Comparison of ENCODE assay signal across 9 mouse cellular contexts in genomic region chr13:55715908-55716510, GRCm38 (mm10). TPM values are rescaled to one million over a fixed set of nuclear protein-coding genes. Genes with fewer than 3 reads are reported as not detected.
DNase-seq lines count a peak whose midpoint lies in the region; ATAC-seq and TF ChIP-seq lines count a peak whose summit lies in the region.
"Had no signal": no experiment of that assay in that cellular context is flagged by ENCODE, and none has a peak within 500 bp of the region (broad histone marks: within the 10 kb centered on the region; RNA-seq: fewer than 3 reads in every experiment).

No protein-coding gene starts in this region.

- H3K36me3 ChIP-seq in liver, adult 2 months (ENCODE audit: control insufficient read depth, insufficient read depth, low read length), result 0 out of 2 replicates have a peak, but pooled peaks cover 1% of the 10 kb centered on the region
- peaks cover 9% of the 10 kb centered on the region for H3K36me3 ChIP-seq in liver, postnatal 0 days (replicated peaks; ENCODE audit: insufficient read depth, low read length)
- H3K36me3 ChIP-seq in embryonic facial prominence, embryonic 10.5 days (replicated peaks), result peaks cover 40% of the 10 kb centered on the region
- peaks cover 30% of the 10 kb centered on the region for H3K36me3 ChIP-seq in hindbrain, embryonic 14.5 days (replicated peaks; ENCODE audit: control insufficient read depth, insufficient read depth)
- peaks cover 6% of the 10 kb centered on the region; the same call in 1 of the 2 replicates for H3K36me3 ChIP-seq in neural tube, embryonic 14.5 days (ENCODE audit: control insufficient read depth, insufficient read depth, low read length)

- ATAC-seq in liver, postnatal 0 days, result no peak
- ATAC-seq in hindbrain, embryonic 14.5 days (ENCODE audit: low FRiP score), result no peak
- ATAC-seq in neural tube, embryonic 14.5 days (ENCODE audit: low read depth), result no peak

- TF ChIP-seq EP300 in liver, postnatal 0 days (IDR thresholded peaks at IDR 0.05; ENCODE audit: low read depth), result no peak

- peaks cover 26% of the 10 kb centered on the region; the same call in 1 of the 2 replicates for H3K79me2 ChIP-seq in liver, adult 2 months (ENCODE audit: control insufficient read depth, insufficient read depth, low read length)

- WGBS in liver, adult 2 months, result 56% methylated on average over 7 of the region's 7 CpGs
- WGBS in liver, postnatal 0 days (ENCODE audit: insufficient replicate concordance), result 74% methylated on average over 7 of the region's 7 CpGs
- 87% methylated on average over 7 of the region's 7 CpGs for WGBS in embryonic facial prominence, embryonic 10.5 days
- WGBS in hindbrain, embryonic 14.5 days, result 83% methylated on average over 7 of the region's 7 CpGs
- 84% methylated on average over 7 of the region's 7 CpGs for WGBS in neural tube, embryonic 14.5 days

- no peak for TF ChIP-seq POLR2A in liver, adult 2 months (IDR thresholded peaks at IDR 0.05; ENCODE audit: extremely low read depth, insufficient read depth, low read length)

- peak; percentile 67 for DNase-seq in liver, adult 2 months (ENCODE audit: extremely low read depth, low read depth, low spot score)
- DNase-seq in liver, postnatal 0 days, result no peak
- DNase-seq in embryonic facial prominence, embryonic 10.5 days (ENCODE audit: low spot score), result no peak
- DNase-seq in hindbrain, embryonic 14.5 days (ENCODE audit: low spot score), result no peak
- no peak for DNase-seq in cerebellum, postnatal 4 days (ENCODE audit: low spot score in 2 of 2)
- DNase-seq in cerebellum, adult 18-20 months, result no peak
- DNase-seq in urinary bladder, postnatal 25 days (ENCODE audit: low spot score), result no peak
- DNase-seq: lung, adult 2 months had no signal

- H3K27ac ChIP-seq in liver, adult 2 months (replicated peaks; ENCODE audit: insufficient read depth, low read depth, low read length), result peak overlapping the region; percentile 7; the same call in 1 of the 2 replicates
- H3K27ac ChIP-seq in liver, postnatal 0 days (ENCODE audit: low read depth), result no peak overlapping the region
- no peak overlapping the region for H3K27ac ChIP-seq in embryonic facial prominence, embryonic 10.5 days (replicated peaks)
- H3K27ac ChIP-seq in hindbrain, embryonic 14.5 days, result no peak overlapping the region
- H3K27ac ChIP-seq in neural tube, embryonic 14.5 days (ENCODE audit: low read depth, low read length), result no peak overlapping the region; the same call in 1 of the 2 replicates

- H3K4me1 ChIP-seq in liver, adult 2 months (ENCODE audit: control insufficient read depth, insufficient read depth, low read length), result peaks cover 13% of the 10 kb centered on the region
- peaks cover 10% of the 10 kb centered on the region; the same call in 1 of the 2 replicates for H3K4me1 ChIP-seq in liver, postnatal 0 days (ENCODE audit: insufficient read depth)
- peaks cover 10% of the 10 kb centered on the region for H3K4me1 ChIP-seq in embryonic facial prominence, embryonic 10.5 days
- peaks cover 15% of the 10 kb centered on the region; the same call in 1 of the 2 replicates for H3K4me1 ChIP-seq in hindbrain, embryonic 14.5 days (replicated peaks; ENCODE audit: control insufficient read depth, insufficient read depth, low read length)
- 0 out of 2 replicates have a peak, but pooled peaks cover 11% of the 10 kb centered on the region for H3K4me1 ChIP-seq in neural tube, embryonic 14.5 days (ENCODE audit: control insufficient read depth, insufficient read depth, low read length)

- H3K9ac ChIP-seq in liver, adult 2 months (ENCODE audit: low read depth, low read length), result no peak overlapping the region
- H3K9ac ChIP-seq in liver, postnatal 0 days (replicated peaks), result no peak overlapping the region; the same call in 1 of the 2 replicates
- H3K9ac ChIP-seq in hindbrain, embryonic 14.5 days, result peak overlapping the region; percentile 93
- peak overlapping the region; percentile 89; the same call in 1 of the 2 replicates for H3K9ac ChIP-seq in neural tube, embryonic 14.5 days (replicated peaks; ENCODE audit: low read depth, low read length)

- no peak overlapping the region for H3K4me2 ChIP-seq in liver, postnatal 0 days (ENCODE audit: low read depth, low read length)
- H3K4me2 ChIP-seq in hindbrain, embryonic 14.5 days (replicated peaks), result peak overlapping the region; percentile 51
- peak overlapping the region; percentile 68 for H3K4me2 ChIP-seq in neural tube, embryonic 14.5 days (ENCODE audit: low read depth, low read length)

- no peak for TF ChIP-seq CTCF in liver, adult 2 months (IDR thresholded peaks at IDR 0.05; ENCODE audit: low read depth, low read length)
- no peak for TF ChIP-seq CTCF in liver, postnatal 0 days (IDR thresholded peaks at IDR 0.05; ENCODE audit: low read depth)

- no peak overlapping the region for H3K4me3 ChIP-seq in liver, adult 2 months (ENCODE audit: insufficient read depth, low read depth, low read length)
- no peak overlapping the region for H3K4me3 ChIP-seq in liver, postnatal 0 days (ENCODE audit: low read depth, low read length)
- H3K4me3 ChIP-seq in embryonic facial prominence, embryonic 10.5 days, result 0 out of 2 replicates have a peak overlapping the region, but pooled peaks have one; percentile 93
- H3K4me3 ChIP-seq in hindbrain, embryonic 14.5 days (replicated peaks; ENCODE audit: low read length), result peak overlapping the region; percentile 76
- no peak overlapping the region for H3K4me3 ChIP-seq in neural tube, embryonic 14.5 days (ENCODE audit: low read depth, low read length)

- no peaks in the 10 kb centered on the region for H3K27me3 ChIP-seq in liver, adult 2 months (ENCODE audit: control insufficient read depth, insufficient read depth, low read length)
- no peaks in the 10 kb centered on the region for H3K27me3 ChIP-seq in liver, postnatal 0 days (ENCODE audit: insufficient read depth, low read length)
- no peaks in the 10 kb centered on the region for H3K27me3 ChIP-seq in embryonic facial prominence, embryonic 10.5 days (replicated peaks; ENCODE audit: low read depth, poor library complexity, severe bottlenecking)
- H3K27me3 ChIP-seq in hindbrain, embryonic 14.5 days (ENCODE audit: control insufficient read depth, insufficient read depth, low read length), result no peaks in the 10 kb centered on the region
- H3K27me3 ChIP-seq in neural tube, embryonic 14.5 days (ENCODE audit: control insufficient read depth, insufficient read depth, low read length), result no peaks in the 10 kb centered on the region

- H3K9me3 ChIP-seq in liver, postnatal 0 days (ENCODE audit: low read length), result no peaks in the 10 kb centered on the region
- H3K9me3 ChIP-seq in embryonic facial prominence, embryonic 10.5 days, result no peaks in the 10 kb centered on the region
- H3K9me3 ChIP-seq in hindbrain, embryonic 14.5 days (ENCODE audit: control insufficient read depth, low read length), result no peaks in the 10 kb centered on the region
- no peaks in the 10 kb centered on the region for H3K9me3 ChIP-seq in neural tube, embryonic 14.5 days (ENCODE audit: control insufficient read depth, low read length)

RNA-seq across cellular contexts. Expression of gene Txndc15, which starts 1.6 kb away (rescaled TPM):
- 99.1 and 101 TPM in 2 replicates for total RNA-seq in liver, adult 2 months (2014; rRNA removed)
- polyA plus RNA-seq in liver, adult 2 months (2012; rRNA removed), result 74.1 and 77.6 TPM in 2 replicates
- 42.3 and 44.9 TPM in 2 replicates for polyA plus RNA-seq in liver, postnatal 0 days (2015; fragmentation: Nextera tagmentation; extraction: Ambion mirVana)
- polyA plus RNA-seq in embryonic facial prominence, embryonic 10.5 days (2016; fragmentation: Nextera tagmentation; extraction: Ambion mirVana), result 65.1 and 68.0 TPM in 2 replicates
- polyA plus RNA-seq in hindbrain, embryonic 14.5 days (2014; fragmentation: Nextera tagmentation; extraction: Ambion mirVana), result 144 and 145 TPM in 2 replicates
- polyA plus RNA-seq in neural tube, embryonic 14.5 days (2014; fragmentation: Nextera tagmentation; extraction: Ambion mirVana), result 150 and 156 TPM in 2 replicates

RNA-seq across cellular contexts. Expression of gene Pcbd2, which starts 11.2 kb away (rescaled TPM):
- 36.0 and 40.7 TPM in 2 replicates for total RNA-seq in liver, adult 2 months (2014; rRNA removed)
- 32.7 and 44.9 TPM in 2 replicates for polyA plus RNA-seq in liver, adult 2 months (2012; rRNA removed)
- 49.2 and 52.7 TPM in 2 replicates for polyA plus RNA-seq in liver, postnatal 0 days (2015; fragmentation: Nextera tagmentation; extraction: Ambion mirVana)
- 36.3 and 43.7 TPM in 2 replicates for polyA plus RNA-seq in embryonic facial prominence, embryonic 10.5 days (2016; fragmentation: Nextera tagmentation; extraction: Ambion mirVana)
- polyA plus RNA-seq in hindbrain, embryonic 14.5 days (2014; fragmentation: Nextera tagmentation; extraction: Ambion mirVana), result 23.6 and 25.3 TPM in 2 replicates
- polyA plus RNA-seq in neural tube, embryonic 14.5 days (2014; fragmentation: Nextera tagmentation; extraction: Ambion mirVana), result 19.6 and 23.9 TPM in 2 replicates

RNA-seq across cellular contexts. Expression of gene B230219D22Rik, which starts 23.1 kb away (rescaled TPM):
- 17.1 and 23.0 TPM in 2 replicates for total RNA-seq in liver, adult 2 months (2014; rRNA removed)
- 12.3 and 12.9 TPM in 2 replicates for polyA plus RNA-seq in liver, adult 2 months (2012; rRNA removed)
- 8.6 and 9.0 TPM in 2 replicates for polyA plus RNA-seq in liver, postnatal 0 days (2015; fragmentation: Nextera tagmentation; extraction: Ambion mirVana)
- 55.5 and 60.7 TPM in 2 replicates for polyA plus RNA-seq in embryonic facial prominence, embryonic 10.5 days (2016; fragmentation: Nextera tagmentation; extraction: Ambion mirVana)
- polyA plus RNA-seq in hindbrain, embryonic 14.5 days (2014; fragmentation: Nextera tagmentation; extraction: Ambion mirVana), result 96.0 and 101 TPM in 2 replicates
- 97.6 and 107 TPM in 2 replicates for polyA plus RNA-seq in neural tube, embryonic 14.5 days (2014; fragmentation: Nextera tagmentation; extraction: Ambion mirVana)

Comparison
In these comparisons a context has a peak if more than half of its experiments do, and no peak if none do; other contexts are left out.
1. H3K4me3 ChIP-seq: peak in embryonic facial prominence, embryonic 10.5 days (single experiment) and hindbrain, embryonic 14.5 days (single experiment); none in liver, adult 2 months (single experiment), liver, postnatal 0 days (single experiment) and neural tube, embryonic 14.5 days (single experiment).
2. H3K9ac ChIP-seq: peak in hindbrain, embryonic 14.5 days (single experiment) and neural tube, embryonic 14.5 days (single experiment); none in liver, adult 2 months (single experiment) and liver, postnatal 0 days (single experiment).